8 mouse cellular contexts compared by ENCODE assay signal in genomic region chr8:123102855-123103254, GRCm38 (mm10). TPM values are rescaled to one million over a fixed set of nuclear protein-coding genes. Genes with fewer than 3 reads are reported as not detected.
A peak's percentile ranks its signal among the peaks of the same experiment; 100 is the strongest.
DNase-seq lines count a peak whose midpoint lies in the region; ATAC-seq and TF ChIP-seq lines count a peak whose summit lies in the region.
"Not testable (repeated sequence)": the region's sequence is repeated elsewhere in the genome, so short reads cannot be mapped to it uniquely, and the experiment has no call there.

No protein-coding gene starts in this region.

- not testable (repeated sequence) for H3K27me3 ChIP-seq in MEL (ENCODE audit: control insufficient read depth in 1 of 2, insufficient read depth in 2 of 2, low read length in 2 of 2); embryonic facial prominence, embryonic 14.5 days (replicated peaks; ENCODE audit: control insufficient read depth, insufficient read depth, low read length); heart, embryonic 11.5 days (ENCODE audit: control insufficient read depth, insufficient read depth, low read length); hindbrain, postnatal 0 days (ENCODE audit: insufficient read depth, low read length); limb, embryonic 12.5 days; lung, embryonic 16.5 days (ENCODE audit: control insufficient read depth, insufficient read depth, low read depth, low read length); neural tube, embryonic 11.5 days (ENCODE audit: control insufficient read depth, insufficient read depth, low read length)

- H3K9ac ChIP-seq in MEL (ENCODE audit: control insufficient read depth, low read depth, low read length, poor library complexity, severe bottlenecking): peak overlapping the region; percentile 92
- peak overlapping the region; percentile 97 for H3K9ac ChIP-seq in embryonic facial prominence, embryonic 14.5 days (ENCODE audit: low read depth, low read length)
- H3K9ac ChIP-seq in heart, embryonic 11.5 days (ENCODE audit: low read depth, low read length): peak overlapping the region; percentile 98
- peak overlapping the region; percentile 93 for H3K9ac ChIP-seq in hindbrain, postnatal 0 days (replicated peaks; ENCODE audit: low read length)
- H3K9ac ChIP-seq in limb, embryonic 12.5 days (replicated peaks): peak overlapping the region; percentile 96
- H3K9ac ChIP-seq in lung, embryonic 16.5 days (ENCODE audit: low read length): peak overlapping the region; percentile 97
- peak overlapping the region; percentile 97 for H3K9ac ChIP-seq in neural tube, embryonic 11.5 days (ENCODE audit: low read length)

- TF ChIP-seq RAD21 in MEL (IDR thresholded peaks at IDR 0.05; ENCODE audit: low read depth, low read length): not testable (repeated sequence)

- H3K79me2 ChIP-seq in MEL (ENCODE audit: control insufficient read depth, insufficient read depth, low read length, poor library complexity): peaks cover 26% of the 10 kb centered on the region

- not testable (repeated sequence) for ATAC-seq in embryonic facial prominence, embryonic 14.5 days (ENCODE audit: low read depth); hindbrain, postnatal 0 days; limb, embryonic 12.5 days (ENCODE audit: insufficient number of reproducible peaks, insufficient read depth, low FRiP score, low TSS enrichment, low read depth); lung, embryonic 16.5 days (ENCODE audit: low read depth)
- 0 out of 2 replicates have a peak, but pooled peaks have one; percentile 15 for ATAC-seq in heart, embryonic 11.5 days (replicated peaks; ENCODE audit: insufficient number of reproducible peaks, low FRiP score, low TSS enrichment)
- peak; percentile 14; the same call in 1 of the 2 replicates for ATAC-seq in neural tube, embryonic 11.5 days (ENCODE audit: insufficient read depth, low FRiP score, low TSS enrichment)

- peaks cover 13 to 15% of the 10 kb centered on the region in 2 experiments for H3K36me3 ChIP-seq in MEL (ENCODE audit: control insufficient read depth in 1 of 2, insufficient read depth in 2 of 2, low read length in 2 of 2)
- peaks cover 41% of the 10 kb centered on the region for H3K36me3 ChIP-seq in embryonic facial prominence, embryonic 14.5 days (ENCODE audit: control insufficient read depth, insufficient read depth, low read length)
- H3K36me3 ChIP-seq in heart, embryonic 11.5 days (ENCODE audit: control insufficient read depth, insufficient read depth, low read length): peaks cover 20% of the 10 kb centered on the region
- peaks cover 24% of the 10 kb centered on the region; the same call in 1 of the 2 replicates for H3K36me3 ChIP-seq in hindbrain, postnatal 0 days (ENCODE audit: insufficient read depth, low read length)
- peaks cover 36% of the 10 kb centered on the region for H3K36me3 ChIP-seq in limb, embryonic 12.5 days
- H3K36me3 ChIP-seq in lung, embryonic 16.5 days (ENCODE audit: control insufficient read depth, insufficient read depth, low read length): peaks cover 26% of the 10 kb centered on the region
- H3K36me3 ChIP-seq in neural tube, embryonic 11.5 days (ENCODE audit: control insufficient read depth, insufficient read depth, low read length): peaks cover 14% of the 10 kb centered on the region

- 1% methylated on average over 13 of the region's 26 CpGs for WGBS in embryonic facial prominence, embryonic 14.5 days
- WGBS in heart, embryonic 11.5 days (ENCODE audit: insufficient replicate concordance): 1% methylated on average over 22 of the region's 26 CpGs
- under 1% methylated on average over 25 of the region's 26 CpGs for WGBS in hindbrain, postnatal 0 days
- 3% methylated on average over 26 of the region's 26 CpGs for WGBS in limb, embryonic 12.5 days
- WGBS in lung, embryonic 16.5 days: under 1% methylated on average over 17 of the region's 26 CpGs
- under 1% methylated on average over 25 of the region's 26 CpGs for WGBS in neural tube, embryonic 11.5 days

- TF ChIP-seq CTCF in MEL (IDR thresholded peaks at IDR 0.05 in 2 of 3, conservative IDR thresholded peaks at IDR 0.05 in 1 of 3; ENCODE audit: control insufficient read depth in 1 of 3, insufficient read depth in 1 of 3, low read depth in 2 of 3, low read length in 3 of 3, poor library complexity in 1 of 3, severe bottlenecking in 1 of 3); hindbrain, postnatal 0 days (IDR thresholded peaks at IDR 0.05; ENCODE audit: low read depth): not testable (repeated sequence)

- H3K4me1 ChIP-seq in MEL (ENCODE audit: control insufficient read depth in 1 of 2, insufficient read depth in 2 of 2, low read length in 2 of 2); embryonic facial prominence, embryonic 14.5 days (ENCODE audit: control insufficient read depth, insufficient read depth, low read length); heart, embryonic 11.5 days (ENCODE audit: control insufficient read depth, insufficient read depth, low read length); hindbrain, postnatal 0 days (ENCODE audit: insufficient read depth, low read length); neural tube, embryonic 11.5 days (ENCODE audit: control insufficient read depth, insufficient read depth, low read length): not testable (repeated sequence)
- H3K4me1 ChIP-seq in limb, embryonic 12.5 days (replicated peaks): peaks cover 12% of the 10 kb centered on the region
- peaks cover 10% of the 10 kb centered on the region for H3K4me1 ChIP-seq in lung, embryonic 16.5 days (replicated peaks; ENCODE audit: control insufficient read depth, insufficient read depth, low read length)

- peak overlapping the region; percentile 84 for H3K4me2 ChIP-seq in embryonic facial prominence, embryonic 14.5 days (ENCODE audit: low read depth, low read length)
- peak overlapping the region; percentile 96 for H3K4me2 ChIP-seq in heart, embryonic 11.5 days
- peak overlapping the region; percentile 83 for H3K4me2 ChIP-seq in hindbrain, postnatal 0 days (ENCODE audit: low read depth, low read length)
- peak overlapping the region; percentile 92 for H3K4me2 ChIP-seq in limb, embryonic 12.5 days
- H3K4me2 ChIP-seq in lung, embryonic 16.5 days (ENCODE audit: low read depth, low read length): peak overlapping the region; percentile 78
- peak overlapping the region; percentile 95 for H3K4me2 ChIP-seq in neural tube, embryonic 11.5 days (ENCODE audit: low read depth)

- not testable (repeated sequence) for H3K9me3 ChIP-seq in MEL (replicated peaks; ENCODE audit: insufficient read depth, low read length); embryonic facial prominence, embryonic 14.5 days (ENCODE audit: control insufficient read depth, low read length); heart, embryonic 11.5 days (replicated peaks; ENCODE audit: control insufficient read depth, low read length); hindbrain, postnatal 0 days (ENCODE audit: low read length); limb, embryonic 12.5 days; lung, embryonic 16.5 days (ENCODE audit: control insufficient read depth, low read length); neural tube, embryonic 11.5 days (ENCODE audit: control insufficient read depth, low read length)

- TF ChIP-seq EP300 in MEL (IDR thresholded peaks at IDR 0.05; ENCODE audit: low read depth in 1 of 2, low read length in 2 of 2): not testable (repeated sequence)

- peak overlapping the region; percentile 72 for H3K27ac ChIP-seq in MEL (ENCODE audit: control insufficient read depth, low read depth, low read length)
- H3K27ac ChIP-seq in embryonic facial prominence, embryonic 14.5 days (replicated peaks; ENCODE audit: low read depth, low read length): peak overlapping the region; percentile 93
- peak overlapping the region; percentile 92 for H3K27ac ChIP-seq in heart, embryonic 11.5 days (ENCODE audit: low read depth, low read length)
- H3K27ac ChIP-seq in hindbrain, postnatal 0 days: peak overlapping the region; percentile 98
- H3K27ac ChIP-seq in limb, embryonic 12.5 days: peak overlapping the region; percentile 97
- H3K27ac ChIP-seq in lung, embryonic 16.5 days (ENCODE audit: low read length): peak overlapping the region; percentile 83
- H3K27ac ChIP-seq in neural tube, embryonic 11.5 days (ENCODE audit: low read depth, low read length): peak overlapping the region; percentile 93

- peak; percentile 40 for DNase-seq in MEL (ENCODE audit: low read depth, low spot score)
- not testable (repeated sequence) for DNase-seq in embryonic facial prominence, embryonic 14.5 days (ENCODE audit: low spot score); hindbrain, postnatal 0 days (ENCODE audit: low spot score); neural tube, embryonic 11.5 days (ENCODE audit: low spot score)
- peak; percentile 20 for DNase-seq in thymus, postnatal 14 days

- TF ChIP-seq POLR2A in MEL (IDR thresholded peaks at IDR 0.05; ENCODE audit: control insufficient read depth in 1 of 2, insufficient read depth in 1 of 2, low read depth in 1 of 2, low read length in 2 of 2, poor library complexity in 1 of 2): not testable (repeated sequence)

- H3K4me3 ChIP-seq in MEL (ENCODE audit: control insufficient read depth in 1 of 2, insufficient read depth in 1 of 2, low read depth in 2 of 2, low read length in 2 of 2): peak overlapping the region; percentile 74 to 81
- H3K4me3 ChIP-seq in embryonic facial prominence, embryonic 14.5 days (ENCODE audit: low read depth, low read length): peak overlapping the region; percentile 83
- peak overlapping the region; percentile 90 for H3K4me3 ChIP-seq in heart, embryonic 11.5 days (ENCODE audit: low read depth, low read length)
- H3K4me3 ChIP-seq in hindbrain, postnatal 0 days (ENCODE audit: low read length): peak overlapping the region; percentile 91
- peak overlapping the region; percentile 78 for H3K4me3 ChIP-seq in limb, embryonic 12.5 days (replicated peaks)
- H3K4me3 ChIP-seq in lung, embryonic 16.5 days (ENCODE audit: low read length): peak overlapping the region; percentile 81
- peak overlapping the region; percentile 95 for H3K4me3 ChIP-seq in neural tube, embryonic 11.5 days (ENCODE audit: low read depth, low read length)

RNA-seq across cellular contexts. Expression of gene Rpl13, which starts 0.7 kb away (rescaled TPM):
- 2,918 and 3,113 TPM in 2 replicates for total RNA-seq in MEL (2012; rRNA removed)
- polyA plus RNA-seq in MEL (2012; ENCODE audit: insufficient read depth in 1 of 2, insufficient read length in 2 of 2, low read depth in 1 of 2, low replicate concordance in 2 of 2, missing spikeins in 1 of 2): 1,000 to 10,000 TPM in 1 of 2 experiments, not detected in 1; 1,306 TPM
- 1,761 and 1,789 TPM in 2 replicates for polyA plus RNA-seq in embryonic facial prominence, embryonic 14.5 days (2014; fragmentation: Nextera tagmentation; extraction: Ambion mirVana)
- polyA plus RNA-seq in heart, embryonic 11.5 days (2014; fragmentation: Nextera tagmentation; extraction: Ambion mirVana): 1,217 and 1,331 TPM in 2 replicates
- total RNA-seq in hindbrain, postnatal 0 days (2014; rRNA removed): 2,723 and 2,758 TPM in 2 replicates
- 808 and 861 TPM in 2 replicates for polyA plus RNA-seq in hindbrain, postnatal 0 days (2015; fragmentation: Nextera tagmentation; extraction: Ambion mirVana)
- 1,503 and 1,509 TPM in 2 replicates for polyA plus RNA-seq in limb, embryonic 12.5 days (2016; fragmentation: Nextera tagmentation; extraction: Ambion mirVana)
- 1,316 and 1,484 TPM in 2 replicates for polyA plus RNA-seq in lung, embryonic 16.5 days (2015; fragmentation: Nextera tagmentation; extraction: Ambion mirVana)
- polyA plus RNA-seq in neural tube, embryonic 11.5 days (2014; fragmentation: Nextera tagmentation; extraction: Ambion mirVana): 1,194 and 1,271 TPM in 2 replicates

RNA-seq across cellular contexts. Expression of gene Cpne7, which starts 14.3 kb away (rescaled TPM):
- 2.2 and 3.5 TPM in 2 replicates for total RNA-seq in MEL (2012; rRNA removed)
- polyA plus RNA-seq in MEL (2012; ENCODE audit: insufficient read depth in 1 of 2, insufficient read length in 2 of 2, low read depth in 1 of 2, low replicate concordance in 2 of 2, missing spikeins in 1 of 2): 1 to 10 TPM in 1 of 2 experiments, not detected in 1; 4.5 TPM
- polyA plus RNA-seq in embryonic facial prominence, embryonic 14.5 days (2014; fragmentation: Nextera tagmentation; extraction: Ambion mirVana): 1.4 and 2.0 TPM in 2 replicates
- 0.27 and 0.31 TPM in 2 replicates for polyA plus RNA-seq in heart, embryonic 11.5 days (2014; fragmentation: Nextera tagmentation; extraction: Ambion mirVana)
- 16.5 and 21.2 TPM in 2 replicates for total RNA-seq in hindbrain, postnatal 0 days (2014; rRNA removed)
- polyA plus RNA-seq in hindbrain, postnatal 0 days (2015; fragmentation: Nextera tagmentation; extraction: Ambion mirVana): 11.9 and 13.4 TPM in 2 replicates
- polyA plus RNA-seq in limb, embryonic 12.5 days (2016; fragmentation: Nextera tagmentation; extraction: Ambion mirVana): 0.40 and 0.53 TPM in 2 replicates
- polyA plus RNA-seq in lung, embryonic 16.5 days (2015; fragmentation: Nextera tagmentation; extraction: Ambion mirVana): 0.73 and 0.83 TPM in 2 replicates
- polyA plus RNA-seq in neural tube, embryonic 11.5 days (2014; fragmentation: Nextera tagmentation; extraction: Ambion mirVana): 0.40 TPM in 1 of 2 replicates, not detected in the other

RNA-seq across cellular contexts. Expression of gene Spg7, which starts 40.1 kb away (rescaled TPM):
- total RNA-seq in MEL (2012; rRNA removed): 28.9 and 32.0 TPM in 2 replicates
- 10 to 100 TPM in 1 of 2 experiments, not detected in 1; 36.0 TPM for polyA plus RNA-seq in MEL (2012; ENCODE audit: insufficient read depth in 1 of 2, insufficient read length in 2 of 2, low read depth in 1 of 2, low replicate concordance in 2 of 2, missing spikeins in 1 of 2)
- polyA plus RNA-seq in embryonic facial prominence, embryonic 14.5 days (2014; fragmentation: Nextera tagmentation; extraction: Ambion mirVana): 36.5 and 41.2 TPM in 2 replicates
- 48.7 and 49.4 TPM in 2 replicates for polyA plus RNA-seq in heart, embryonic 11.5 days (2014; fragmentation: Nextera tagmentation; extraction: Ambion mirVana)
- total RNA-seq in hindbrain, postnatal 0 days (2014; rRNA removed): 45.1 and 52.7 TPM in 2 replicates
- 49.7 and 51.6 TPM in 2 replicates for polyA plus RNA-seq in hindbrain, postnatal 0 days (2015; fragmentation: Nextera tagmentation; extraction: Ambion mirVana)
- 63.2 and 63.7 TPM in 2 replicates for polyA plus RNA-seq in limb, embryonic 12.5 days (2016; fragmentation: Nextera tagmentation; extraction: Ambion mirVana)
- 43.7 and 46.4 TPM in 2 replicates for polyA plus RNA-seq in lung, embryonic 16.5 days (2015; fragmentation: Nextera tagmentation; extraction: Ambion mirVana)
- 45.3 and 47.7 TPM in 2 replicates for polyA plus RNA-seq in neural tube, embryonic 11.5 days (2014; fragmentation: Nextera tagmentation; extraction: Ambion mirVana)

RNA-seq across cellular contexts. Expression of gene Sult5a1, which starts 55.3 kb away (rescaled TPM):
- 0.15 TPM in 1 of 2 replicates, not detected in the other for total RNA-seq in MEL (2012; rRNA removed)
- polyA plus RNA-seq in MEL (2012; ENCODE audit: insufficient read depth in 1 of 2, insufficient read length in 2 of 2, low read depth in 1 of 2, low replicate concordance in 2 of 2, missing spikeins in 1 of 2): not detected
- polyA plus RNA-seq in embryonic facial prominence, embryonic 14.5 days (2014; fragmentation: Nextera tagmentation; extraction: Ambion mirVana): 27.9 and 33.5 TPM in 2 replicates
- 6.6 and 8.1 TPM in 2 replicates for polyA plus RNA-seq in heart, embryonic 11.5 days (2014; fragmentation: Nextera tagmentation; extraction: Ambion mirVana)
- 2.9 and 3.7 TPM in 2 replicates for total RNA-seq in hindbrain, postnatal 0 days (2014; rRNA removed)
- polyA plus RNA-seq in hindbrain, postnatal 0 days (2015; fragmentation: Nextera tagmentation; extraction: Ambion mirVana): 2.7 and 2.9 TPM in 2 replicates
- 15.9 and 16.0 TPM in 2 replicates for polyA plus RNA-seq in limb, embryonic 12.5 days (2016; fragmentation: Nextera tagmentation; extraction: Ambion mirVana)
- polyA plus RNA-seq in lung, embryonic 16.5 days (2015; fragmentation: Nextera tagmentation; extraction: Ambion mirVana): 21.2 and 24.7 TPM in 2 replicates
- polyA plus RNA-seq in neural tube, embryonic 11.5 days (2014; fragmentation: Nextera tagmentation; extraction: Ambion mirVana): 2.3 and 5.6 TPM in 2 replicates
